Mouse (Mus musculus) kidney, adult 8-10 months (tissue): ENCODE measurements around the gene Vps54.
A peak's percentile ranks its signal among the peaks of the same experiment; 100 is the strongest.
"Not testable (repeated sequence)": the region's sequence is repeated elsewhere in the genome, so short reads cannot be mapped to it uniquely, and the experiment has no call there.

Experiments used
- DNase-seq, 2 experiments: peaks; one replicate each; pipeline ENCODE4 v3.0.0; 2022

The Vps54 gene

DNA sequence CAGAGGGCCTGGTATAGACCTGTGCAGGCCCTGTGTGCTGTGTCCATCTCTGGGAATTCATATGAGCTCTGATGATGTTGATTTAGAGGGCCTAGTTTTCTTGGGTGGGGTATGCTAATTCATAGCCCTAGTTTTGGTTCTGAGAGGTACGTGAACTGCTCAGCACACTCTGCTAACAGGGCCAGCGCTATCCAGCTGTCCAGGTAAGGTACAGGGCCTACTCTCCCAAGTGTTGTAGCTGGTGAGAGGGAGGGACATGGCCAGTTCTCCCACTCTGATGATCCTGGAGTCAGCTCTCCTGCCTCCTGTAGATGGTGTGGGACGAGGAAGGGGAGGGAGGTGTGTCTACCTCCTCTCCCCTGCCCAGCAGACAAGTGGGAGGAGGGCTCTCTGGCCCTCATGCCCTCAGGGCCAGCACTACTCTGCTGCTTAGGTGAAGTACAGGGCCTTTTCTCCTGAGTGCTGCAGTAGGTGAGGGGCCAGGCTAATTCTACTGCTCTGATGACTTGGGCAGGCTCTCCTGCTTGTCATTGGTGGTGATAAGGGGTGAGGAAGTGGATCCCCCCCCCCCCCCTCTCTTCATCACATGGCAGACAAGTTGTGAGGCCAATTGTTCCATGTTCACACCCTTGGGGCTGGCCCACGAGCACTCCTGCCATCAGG lies 8.3 kb downstream of the Vps54 start:
- DNase-seq = no peak

DNA sequence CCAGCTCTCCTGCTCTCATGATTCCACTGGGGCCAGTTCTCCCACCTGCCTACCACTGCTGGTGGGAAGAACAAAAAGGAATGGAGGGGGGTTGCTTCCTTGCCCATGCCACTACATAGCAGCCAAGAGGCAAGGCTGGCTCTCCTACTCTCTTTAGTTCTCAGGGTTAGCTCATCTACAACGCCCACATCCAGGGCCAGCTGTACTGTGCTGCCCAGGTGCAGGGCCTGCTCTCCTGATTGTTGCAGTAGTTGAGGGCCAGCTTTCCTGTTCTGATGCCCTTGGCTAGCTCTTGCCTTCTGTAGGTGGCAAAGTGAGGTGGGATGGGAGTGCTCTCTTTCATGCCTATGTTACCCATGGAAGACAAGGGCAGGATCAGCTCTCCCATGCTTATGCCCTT lies 8.9 kb downstream of the Vps54 start:
- DNase-seq = no peak

GRCm38 (mm10) chr11:21250366-21250765 lies 11.3 kb downstream of the Vps54 start:
- DNase-seq = no peak

DNA sequence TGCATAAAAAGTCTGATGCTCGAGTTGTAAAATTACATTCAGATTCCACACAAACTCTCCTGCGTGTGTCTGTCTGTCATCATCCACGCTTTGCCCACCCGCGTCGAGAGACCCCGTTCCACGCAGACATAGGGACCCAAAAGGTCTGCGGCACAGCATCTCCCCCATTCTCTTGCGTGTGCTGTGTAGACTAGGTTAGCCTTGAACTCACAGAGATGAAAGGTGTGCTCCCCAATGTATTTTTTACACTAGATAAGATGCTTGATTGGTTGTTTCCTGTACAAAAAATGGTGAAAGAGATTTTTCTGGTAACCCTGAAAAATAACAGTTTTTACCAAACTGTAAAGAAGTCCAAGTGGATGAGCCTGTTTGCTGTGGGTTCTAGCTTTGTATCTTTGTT lies 19.5 kb downstream of the Vps54 start:
- DNase-seq = not testable (repeated sequence)

- no peak for DNase-seq
Measured at GRCm38 (mm10) chr11:21265423-21265822, 26.3 kb downstream of the Vps54 start.

- no peak for DNase-seq
Measured at GRCm38 (mm10) chr11:21276151-21276550, 37.1 kb downstream of the Vps54 start.

GRCm38 (mm10) chr11:21286391-21286790 lies 47.3 kb downstream of the Vps54 start:
- DNase-seq = no peak

DNA sequence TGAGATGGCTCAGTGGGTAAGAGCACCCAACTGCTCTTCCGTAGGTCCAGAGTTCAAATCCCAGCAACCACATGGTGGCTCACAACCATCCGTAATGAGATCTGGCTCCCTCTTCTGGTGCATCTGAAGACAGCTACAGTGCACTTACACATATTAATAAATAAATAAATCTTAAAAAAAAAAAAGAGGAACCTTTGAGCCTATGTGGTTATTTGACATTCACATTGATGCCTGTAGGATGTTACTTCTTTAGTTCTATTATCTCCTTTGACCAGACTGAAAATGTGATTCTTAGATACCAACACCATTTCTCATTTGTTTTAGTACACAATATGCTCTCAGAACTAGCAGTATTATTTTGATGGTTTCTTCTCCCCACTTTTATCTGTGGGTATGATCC lies 49.1 kb downstream of the Vps54 start:
- not testable (repeated sequence) for DNase-seq

DNA sequence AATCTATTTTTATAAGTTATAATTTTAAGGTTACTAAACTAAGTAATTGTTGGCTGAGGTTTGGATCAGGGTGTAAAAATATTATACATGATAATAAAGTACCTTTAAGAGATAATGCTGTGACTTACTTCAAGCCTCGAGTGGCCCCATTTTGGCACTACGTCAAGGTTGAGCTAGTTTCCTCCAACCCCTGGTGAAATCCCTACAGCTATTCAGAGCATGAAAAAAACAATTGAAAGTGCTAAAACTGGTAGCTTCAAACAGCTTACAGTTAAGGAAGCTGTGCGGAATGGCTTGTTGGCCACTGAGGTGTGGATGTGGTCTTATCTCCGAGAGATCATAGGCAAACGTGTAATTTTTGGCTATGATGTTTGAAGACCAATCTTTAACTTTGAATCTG lies 56.4 kb downstream of the Vps54 start:
- DNase-seq = no peak

DNA sequence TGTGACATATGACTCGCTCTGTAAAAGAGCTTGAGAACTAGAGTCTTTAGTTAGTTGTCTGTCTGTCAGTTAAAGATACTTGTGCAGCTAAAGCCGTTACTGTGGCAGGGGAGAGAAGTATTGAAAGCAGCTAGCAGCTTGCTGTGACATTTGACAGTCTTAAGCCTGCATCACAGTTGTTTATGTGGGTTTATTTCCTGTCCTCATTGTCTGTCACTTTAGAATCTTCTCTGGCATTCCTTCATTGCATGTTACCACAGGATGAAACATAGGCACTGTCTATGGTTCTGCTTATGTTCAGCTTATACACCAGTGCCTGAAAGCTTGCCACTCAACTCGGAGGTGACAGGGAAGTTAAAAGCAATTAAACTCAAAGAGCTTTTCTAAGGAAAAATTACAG lies 64.5 kb downstream of the Vps54 start:
- no peak for DNase-seq

DNA sequence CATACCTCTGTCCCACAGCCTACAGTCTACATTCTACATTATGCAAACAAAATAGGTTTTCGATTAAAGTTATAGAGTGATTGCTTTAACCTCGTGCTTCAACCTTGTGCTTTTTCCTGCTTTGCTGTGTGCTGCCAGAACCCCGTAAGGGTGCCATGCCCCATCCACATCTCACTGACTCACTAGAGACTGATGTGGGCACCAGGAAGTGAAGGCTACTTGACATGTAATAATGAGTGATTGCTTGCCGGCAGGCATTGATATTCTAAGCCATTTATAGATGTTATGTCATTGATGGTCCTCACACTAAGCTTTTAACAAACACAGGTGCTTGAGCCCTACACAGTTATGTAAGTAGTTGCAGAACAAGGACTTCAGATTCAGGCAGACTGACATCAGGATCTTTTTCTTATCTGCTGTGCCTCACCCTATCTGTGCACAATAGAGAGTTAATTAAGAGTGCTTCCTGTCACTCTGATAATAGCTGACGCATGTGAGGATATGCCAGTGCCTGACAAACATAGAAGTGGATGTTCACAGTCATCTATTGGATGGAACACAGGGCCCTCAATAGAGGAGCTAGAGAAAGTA lies 68.1 kb downstream of the Vps54 start:
- no peak for DNase-seq

DNA sequence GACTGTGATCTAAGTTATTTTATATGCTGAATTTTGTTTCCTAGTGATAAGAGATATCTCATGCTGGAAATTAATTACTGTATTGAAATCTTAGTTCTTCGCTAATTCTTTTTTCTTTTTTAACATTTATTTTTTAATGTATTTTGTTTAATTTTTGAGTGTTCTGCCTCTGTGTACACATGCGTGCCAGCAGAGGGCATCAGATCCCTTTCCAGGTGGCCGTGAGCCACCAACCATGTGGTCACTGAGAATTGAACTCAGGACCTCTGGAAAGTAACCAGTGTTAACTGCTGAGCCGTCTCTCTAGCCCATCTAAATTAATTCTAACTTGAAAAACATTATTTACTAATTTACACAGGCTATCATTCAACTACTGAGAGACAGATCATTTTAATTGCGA lies 69.0 kb downstream of the Vps54 start:
- peak in 1 of 2 experiments; percentile 26 for DNase-seq

DNA sequence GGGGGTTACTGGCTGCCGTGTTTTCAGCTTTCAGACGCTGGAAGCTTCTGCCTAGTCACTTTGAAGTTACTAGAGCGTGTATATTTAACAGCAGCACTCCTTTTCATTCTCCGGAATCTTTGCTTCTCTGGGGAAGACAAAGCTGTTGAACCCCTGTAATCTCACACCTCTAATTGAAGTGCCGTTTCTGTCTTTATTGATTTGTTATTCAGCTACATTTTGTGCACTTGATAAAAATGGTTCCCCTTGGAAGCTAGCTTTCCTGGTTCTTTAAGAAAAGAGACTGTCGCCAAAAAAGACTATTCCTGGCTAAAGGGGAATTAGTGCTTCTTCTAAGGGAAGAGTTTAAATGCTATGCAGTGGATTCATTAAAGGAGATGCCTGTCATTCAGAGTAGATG lies 70.4 kb downstream of the Vps54 start:
- no peak for DNase-seq

- no peak for DNase-seq
Measured at GRCm38 (mm10) chr11:21313922-21314657, 75.0 kb downstream of the Vps54 start.

GRCm38 (mm10) chr11:21321577-21321976 lies 82.5 kb downstream of the Vps54 start:
- DNase-seq = no peak

GRCm38 (mm10) chr11:21322349-21322748 lies 83.3 kb downstream of the Vps54 start:
- no peak for DNase-seq

- peak; percentile 48 to 50 for DNase-seq
Measured at GRCm38 (mm10) chr11:21325781-21326180, 86.7 kb downstream of the Vps54 start.

GRCm38 (mm10) chr11:21326770-21327169 lies 87.7 kb downstream of the Vps54 start:
- no peak for DNase-seq

DNA sequence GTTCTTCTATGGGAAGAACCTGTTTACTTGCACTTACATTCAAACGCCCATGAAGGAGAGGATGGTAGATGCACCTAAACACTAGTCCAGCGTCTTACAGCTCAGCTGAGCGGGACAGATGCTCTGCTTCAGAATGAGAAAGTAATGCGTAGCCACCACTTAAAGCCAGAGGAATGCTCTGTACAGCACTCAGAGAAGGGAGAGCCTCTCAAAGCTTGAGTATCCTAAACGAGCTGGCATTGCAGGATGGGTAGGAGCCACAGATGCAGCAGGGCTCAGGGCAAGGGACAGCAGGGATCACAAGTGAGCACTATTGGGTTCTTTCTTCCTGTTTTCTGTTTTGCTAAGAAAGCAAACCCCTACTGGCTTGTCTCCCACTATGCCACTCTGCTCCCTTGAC lies 88.4 kb downstream of the Vps54 start:
- DNase-seq = no peak

GRCm38 (mm10) chr11:21328141-21328540 lies 89.1 kb downstream of the Vps54 start:
- no peak for DNase-seq

- no peak for DNase-seq
Measured at GRCm38 (mm10) chr11:21332639-21333295, 93.7 kb downstream of the Vps54 start.

GRCm38 (mm10) chr11:21337855-21338254 lies 98.8 kb downstream of the Vps54 start:
- no peak for DNase-seq

DNA sequence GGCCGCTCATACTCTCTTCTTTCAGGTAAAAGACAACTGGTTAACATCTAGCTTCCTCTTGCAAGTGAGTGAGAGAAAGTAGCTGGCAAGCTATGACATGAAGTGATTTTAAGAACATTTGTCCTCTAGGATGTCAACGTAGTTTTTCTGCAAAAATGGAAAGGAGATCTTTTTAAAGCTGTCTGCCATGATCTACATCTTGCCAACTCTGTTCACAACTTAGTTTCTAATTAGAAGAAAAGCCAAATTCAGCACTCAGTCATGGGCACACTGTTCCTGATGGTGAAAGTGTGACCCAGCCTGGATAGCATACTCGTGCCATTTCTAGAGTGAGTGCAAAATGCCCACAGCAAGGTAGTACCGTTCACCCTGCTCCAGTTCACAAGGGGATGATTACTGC lies 100.0 kb downstream of the Vps54 start:
- DNase-seq = no peak

- no peak for DNase-seq
Measured at GRCm38 (mm10) chr11:21343490-21343889, 104.4 kb downstream of the Vps54 start.
